Mouse (Mus musculus) thymus, adult 2 months (tissue): ENCODE data around the gene Itpr1. TPM values are rescaled to one million over a fixed set of nuclear protein-coding genes. Genes with fewer than 3 reads are reported as not detected.

Experiments used
- DNase-seq: peaks from one replicate; pipeline ENCODE4 v3.0.0; 2021
- H3K27ac ChIP-seq: fragments of 200-500 bp; 2 replicates; pipeline ENCODE4 v1.5.1; 2012; ENCODE audit warnings: low read length, control low read depth; ENCODE audit not compliant: control insufficient read depth, insufficient read depth
- H3K27me3 ChIP-seq: fragments of 200-500 bp; 2 replicates; pipeline ENCODE4 v1.6.1; 2012; ENCODE audit warnings: mild to moderate bottlenecking, low read length, moderate library complexity, mixed read lengths; ENCODE audit not compliant: control insufficient read depth, insufficient read depth
- H3K36me3 ChIP-seq: fragments of 200-500 bp; 2 replicates; pipeline ENCODE4 v1.6.1; 2012; ENCODE audit warnings: mild to moderate bottlenecking, low read length, moderate library complexity; ENCODE audit not compliant: control insufficient read depth, insufficient read depth
- H3K4me1 ChIP-seq: fragments of 200-500 bp; replicated peaks from 2 replicates; pipeline ENCODE4 v1.6.1; 2012; ENCODE audit warnings: low read length; ENCODE audit not compliant: control insufficient read depth, insufficient read depth
- H3K4me3 ChIP-seq: fragments of 200-500 bp; 2 replicates; pipeline ENCODE4 v1.5.1; 2012; ENCODE audit warnings: mild to moderate bottlenecking, low read length, control low read depth, moderate library complexity; ENCODE audit not compliant: control insufficient read depth, insufficient read depth
- CTCF ChIP-seq: fragments of 200-500 bp; IDR thresholded peaks from 2 replicates; pipeline ENCODE4 v1.5.1; 2012; ENCODE audit warnings: mild to moderate bottlenecking, control low read depth, low read length, moderate library complexity, borderline replicate concordance; ENCODE audit not compliant: control insufficient read depth, poor library complexity, insufficient read depth; ENCODE audit errors: extremely low read depth
- POLR2A ChIP-seq: fragments of 200-500 bp; IDR thresholded peaks from 2 replicates; pipeline ENCODE4 v1.6.1; 2012; ENCODE audit warnings: mild to moderate bottlenecking, low read length, control low read depth, moderate library complexity; ENCODE audit not compliant: control insufficient read depth, poor library complexity, insufficient read depth; ENCODE audit errors: extremely low read depth
- WGBS: fragments of 180-500 bp; shearing (Covaris S2); methylation state at CpG from one replicate; pipeline ENCODE4 v1.1.7; 2018; 5-methylcytosine and 5-hydroxymethylcytosine counted together
- polyA plus RNA-seq: library from polyadenylated mRNA; depleted of rRNA; stranded (reverse); fragments of >200 nt; gene quantifications from 2 replicates; pipeline ENCODE4 v1.2.3, GENCODE M21; 2012

Itpr1 gene
- polyA plus RNA-seq, 1 experiment, result 28.8 TPM

- H3K4me1 ChIP-seq, result no peaks in the 10 kb centered on the region; the same call in 1 of the 2 replicates
- DNase-seq, result no peak
- H3K4me3 ChIP-seq, result no peak overlapping the region
- H3K27me3 ChIP-seq, result no peaks in the 10 kb centered on the region
- TF ChIP-seq CTCF, result no peak
- no peak for TF ChIP-seq POLR2A
- H3K36me3 ChIP-seq, result peaks cover 9% of the 10 kb centered on the region
- no peak overlapping the region for H3K27ac ChIP-seq
- WGBS, result 91% methylated on average over 9 of the region's 9 CpGs
Measured at GRCm38 (mm10) chr6:108510101-108510500, 297.2 kb downstream of the Itpr1 start.

- Histone ChIP-seq H3K36me3 (peaks cover 18% of the 10 kb centered on the region), H3K27ac (no peak overlapping the region), H3K4me1 (no peaks in the 10 kb centered on the region; the same call in 1 of the 2 replicates), H3K4me3 (no peak overlapping the region), H3K27me3 (no peaks in the 10 kb centered on the region)
- 83% methylated on average over 3 of the region's 3 CpGs for WGBS
- TF ChIP-seq CTCF (no peak), POLR2A (no peak)
- DNase-seq, result no peak
Measured at GRCm38 (mm10) chr6:108512097-108512496, 299.2 kb downstream of the Itpr1 start.

DNA sequence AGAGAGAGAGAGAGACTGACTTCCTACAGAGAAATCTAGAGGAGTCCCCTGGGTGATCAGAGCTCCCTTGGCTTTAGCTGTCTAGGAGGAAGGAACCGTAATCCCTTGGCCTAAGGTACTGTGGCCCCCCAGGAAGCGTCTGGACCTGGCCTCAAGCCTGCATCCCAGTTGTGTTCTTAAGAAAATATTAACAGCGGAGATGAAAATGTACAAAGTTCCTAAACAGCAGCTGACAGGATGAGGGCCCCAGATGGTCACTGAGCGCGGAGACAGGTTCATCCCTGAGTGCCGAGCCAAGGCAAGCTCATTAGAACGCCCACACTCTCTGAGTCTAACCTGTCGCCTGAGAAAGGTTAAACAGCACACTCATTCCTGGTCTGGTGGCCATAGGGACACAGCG, 300.1 kb downstream of the Itpr1 start:
- Histone ChIP-seq H3K27ac (no peak overlapping the region), H3K27me3 (no peaks in the 10 kb centered on the region), H3K4me3 (no peak overlapping the region), H3K4me1 (peaks cover 6% of the 10 kb centered on the region), H3K36me3 (peaks cover 18% of the 10 kb centered on the region)
- 95% methylated on average over 9 of the region's 9 CpGs for WGBS
- TF ChIP-seq CTCF (no peak), POLR2A (no peak)
- no peak for DNase-seq

- no peak for DNase-seq
- H3K27ac ChIP-seq, result no peak overlapping the region
- no peak for TF ChIP-seq CTCF
- no peak for TF ChIP-seq POLR2A
- H3K27me3 ChIP-seq, result no peaks in the 10 kb centered on the region
- no peak overlapping the region for H3K4me3 ChIP-seq
- peaks cover 6% of the 10 kb centered on the region for H3K4me1 ChIP-seq
- H3K36me3 ChIP-seq, result peaks cover 21% of the 10 kb centered on the region
- 94% methylated on average over 1 of the region's 1 CpGs for WGBS
Measured at GRCm38 (mm10) chr6:108516248-108516647, 303.4 kb downstream of the Itpr1 start.

DNA sequence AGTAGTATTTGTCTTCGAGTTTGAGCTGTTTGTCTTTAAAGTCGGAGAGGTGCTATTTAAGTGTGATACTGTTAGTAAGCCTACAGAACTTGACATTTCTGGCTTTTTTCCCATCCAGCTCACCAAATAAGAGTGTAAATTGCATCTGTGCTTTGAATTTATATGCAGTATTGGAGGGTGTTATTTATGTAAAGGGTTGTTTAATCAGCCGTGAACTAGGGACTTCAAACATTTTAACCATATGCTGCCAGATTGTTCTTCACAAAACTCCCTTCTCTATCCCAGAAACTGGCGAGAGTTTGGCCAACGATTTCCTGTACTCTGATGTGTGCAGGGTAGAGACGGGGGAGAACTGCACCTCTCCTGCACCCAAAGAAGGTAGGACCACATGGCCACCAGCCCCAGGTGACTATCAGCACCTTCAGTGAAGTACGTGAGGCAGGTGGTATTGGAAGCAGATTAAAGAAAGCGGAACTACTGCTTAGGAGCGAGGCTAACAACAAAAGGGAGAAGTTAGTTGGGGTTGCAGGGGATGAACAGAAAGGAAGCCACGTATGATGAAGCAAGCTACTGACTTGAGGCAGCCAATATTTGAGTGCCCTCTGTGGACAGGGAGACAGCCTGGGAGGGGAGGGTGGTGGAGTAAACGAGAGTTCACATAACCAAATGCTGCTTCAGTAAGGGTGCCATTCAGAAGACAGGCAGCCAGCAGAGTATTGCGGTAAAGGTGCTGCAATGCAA, 304.5 kb downstream of the Itpr1 start:
- no peak for DNase-seq
- peaks cover 6% of the 10 kb centered on the region for H3K4me1 ChIP-seq
- whole genome bisulfite sequencing, result 34% methylated on average over 12 of the region's 12 CpGs
- peaks cover 21% of the 10 kb centered on the region for H3K36me3 ChIP-seq
- H3K27ac ChIP-seq, result no peak overlapping the region
- no peaks in the 10 kb centered on the region for H3K27me3 ChIP-seq
- TF ChIP-seq CTCF (no peak), POLR2A (no peak)
- H3K4me3 ChIP-seq, result no peak overlapping the region

DNA sequence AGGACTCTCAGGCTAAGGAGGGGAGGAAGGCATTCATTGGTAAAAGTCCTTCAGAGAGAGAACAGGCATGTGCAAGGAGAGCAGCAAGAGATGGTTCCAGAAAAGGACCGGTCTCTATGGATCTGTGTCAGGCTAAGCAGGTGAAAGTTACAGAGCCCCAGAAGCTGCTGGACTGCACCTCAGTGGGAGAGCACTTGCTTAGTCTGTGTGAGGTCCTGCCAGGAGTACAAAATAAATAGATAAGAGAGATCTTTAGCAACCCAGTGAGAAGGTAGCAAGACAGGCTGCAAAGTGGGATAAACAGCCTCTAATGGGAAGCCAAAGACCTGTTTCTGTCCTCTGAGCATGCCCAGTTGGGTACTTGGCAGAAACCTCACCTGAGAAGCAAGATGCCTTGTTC, 305.1 kb downstream of the Itpr1 start:
- 89% methylated on average over 1 of the region's 1 CpGs for WGBS
- Histone ChIP-seq H3K4me1 (peaks cover 6% of the 10 kb centered on the region), H3K27ac (no peak overlapping the region), H3K27me3 (no peaks in the 10 kb centered on the region), H3K36me3 (peaks cover 21% of the 10 kb centered on the region), H3K4me3 (no peak overlapping the region)
- TF ChIP-seq POLR2A (no peak), CTCF (no peak)
- no peak for DNase-seq
